Mouse (Mus musculus): ENCODE data around the gene Plekhh2. TPM values are rescaled to one million over a fixed set of nuclear protein-coding genes. Genes with fewer than 3 reads are reported as not detected.

Plekhh2 gene
- 8.4 and 18.6 TPM in 2 replicates for polyA plus RNA-seq (2012; rRNA removed; ENCODE audit: low replicate concordance)

GRCm38 (mm10) chr17:84511682-84512515, at the start of gene Plekhh2:
Gene Plekhh2, plus strand, starts transcription at chr17:84511895.

DNA sequence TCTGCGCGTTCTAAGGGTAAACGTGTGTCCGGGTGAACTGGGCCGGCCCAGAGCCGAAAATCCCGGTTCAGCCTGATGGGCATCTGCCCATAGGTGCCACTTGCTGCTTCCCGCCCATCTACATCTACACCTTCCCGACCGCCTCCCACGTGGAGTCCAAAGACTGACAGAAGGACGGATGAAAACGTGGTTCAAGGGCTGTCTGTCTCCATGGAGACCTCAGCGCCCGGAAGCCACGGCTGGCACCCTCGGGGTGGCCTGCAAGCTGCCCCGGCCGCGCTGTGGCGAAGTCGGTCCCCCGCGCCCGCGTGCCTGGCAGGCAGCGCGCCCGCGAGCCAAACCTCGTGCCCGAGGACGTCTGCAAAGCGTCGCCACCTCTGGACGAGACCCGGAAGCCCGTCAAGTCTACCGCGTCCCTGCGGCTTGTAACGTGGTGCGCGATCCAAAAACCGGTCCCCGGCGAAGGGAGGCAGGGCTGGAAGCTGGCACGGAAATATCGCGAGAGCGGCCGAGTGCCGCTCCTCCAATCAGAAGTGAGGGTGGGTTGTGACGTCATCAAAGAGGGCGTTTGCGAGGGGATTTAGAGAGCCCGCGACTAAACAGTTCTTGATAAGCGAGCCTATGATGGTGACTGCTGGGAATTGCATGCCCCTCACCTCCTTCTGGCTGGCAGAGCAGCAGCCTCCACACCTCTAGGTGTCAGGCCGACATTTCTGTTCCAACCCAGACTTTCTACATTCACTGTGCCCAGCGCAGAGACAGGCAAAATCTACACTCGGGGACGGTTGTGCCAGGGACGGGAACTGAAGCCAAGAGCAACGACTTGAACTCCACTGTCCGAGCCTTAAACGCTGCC, 45.7 kb upstream of the Plekhh2 start, which contains the start of gene Thada:
TSS of gene Thada (minus strand) at position 453 of the 856 bp plus-strand sequence.

GRCm38 (mm10) chr17:84626276-84626856, 114.7 kb downstream of the Plekhh2 start, which contains the start of gene Dync2li1:
Gene Dync2li1, plus strand, starts transcription at chr17:84626496.

Other genes starting within 250 kb of the Plekhh2 start
- 8.0 and 18.1 TPM in 2 replicates for gene Thada, start 45.7 kb upstream of the Plekhh2 start, polyA plus RNA-seq (2012; rRNA removed; ENCODE audit: low replicate concordance)
- gene Dync2li1, start 114.6 kb downstream of the Plekhh2 start, polyA plus RNA-seq (2012; rRNA removed; ENCODE audit: low replicate concordance) = 4.3 and 11.2 TPM in 2 replicates
- gene Abcg8, start 164.4 kb downstream of the Plekhh2 start, polyA plus RNA-seq (2012; rRNA removed; ENCODE audit: low replicate concordance) = 0.21 TPM in 1 of 2 replicates, not detected in the other
- 0.46 TPM in 1 of 2 replicates, not detected in the other for gene Abcg5, start 171.1 kb downstream of the Plekhh2 start, polyA plus RNA-seq (2012; rRNA removed; ENCODE audit: low replicate concordance)